In genomic region chr11:121847790-121848299, GRCm38 (mm10) we compare ENCODE assay signal across 8 mouse cellular contexts. TPM values are rescaled to one million over a fixed set of nuclear protein-coding genes. Genes with fewer than 3 reads are reported as not detected.
DNase-seq lines count a peak whose midpoint lies in the region; ATAC-seq and TF ChIP-seq lines count a peak whose summit lies in the region.

No protein-coding gene starts in this region.

- peak overlapping the region; percentile 61 for H3K9ac ChIP-seq in MEL (ENCODE audit: control insufficient read depth, low read depth, low read length, poor library complexity, severe bottlenecking)
- peak overlapping the region; percentile 66 for H3K9ac ChIP-seq in forebrain, postnatal 0 days
- H3K9ac ChIP-seq in lung, embryonic 14.5 days: peak overlapping the region; percentile 50

- H3K9me3 ChIP-seq in MEL (replicated peaks; ENCODE audit: insufficient read depth, low read length): no peaks in the 10 kb centered on the region
- H3K9me3 ChIP-seq in forebrain, postnatal 0 days (ENCODE audit: low read length): no peaks in the 10 kb centered on the region
- no peaks in the 10 kb centered on the region for H3K9me3 ChIP-seq in lung, embryonic 14.5 days (ENCODE audit: low read depth, low read length)

- TF ChIP-seq CTCF in MEL (IDR thresholded peaks at IDR 0.05 in 2 of 3, conservative IDR thresholded peaks at IDR 0.05 in 1 of 3; ENCODE audit: control insufficient read depth in 1 of 3, insufficient read depth in 1 of 3, low read depth in 2 of 3, low read length in 3 of 3, poor library complexity in 1 of 3, severe bottlenecking in 1 of 3): no peak
- no peak for TF ChIP-seq CTCF in cerebellum, adult 2 months (IDR thresholded peaks at IDR 0.05; ENCODE audit: borderline replicate concordance, insufficient read depth, low read depth, low read length)
- TF ChIP-seq CTCF in forebrain, postnatal 0 days (IDR thresholded peaks at IDR 0.05; ENCODE audit: low read depth): no peak; the same call in 1 of the 2 replicates
- TF ChIP-seq CTCF in lung, embryonic 14.5 days (IDR thresholded peaks at IDR 0.05; ENCODE audit: low read depth): no peak
- TF ChIP-seq CTCF in thymus, adult 2 months (IDR thresholded peaks at IDR 0.05; ENCODE audit: borderline replicate concordance, control insufficient read depth, extremely low read depth, insufficient read depth, low read length, poor library complexity): no peak

- no peak for TF ChIP-seq EP300 in MEL (IDR thresholded peaks at IDR 0.05; ENCODE audit: low read depth in 1 of 2, low read length in 2 of 2)

- peak; percentile 100 for ATAC-seq in forebrain, postnatal 0 days
- peak; percentile 98 for ATAC-seq in hematopoietic stem cell, adult 5-6 weeks (replicated peaks in 1 of 2; ENCODE audit: insufficient read depth in 1 of 2, low FRiP score in 2 of 2, low TSS enrichment in 1 of 2, low read depth in 1 of 2, poor library complexity in 2 of 2, severe bottlenecking in 2 of 2)
- peak; percentile 100 for ATAC-seq in lung, embryonic 14.5 days (ENCODE audit: insufficient read depth)

- TF ChIP-seq POLR2A in MEL (IDR thresholded peaks at IDR 0.05; ENCODE audit: control insufficient read depth in 1 of 2, insufficient read depth in 1 of 2, low read depth in 1 of 2, low read length in 2 of 2, poor library complexity in 1 of 2): peak; percentile 54 to 78
- TF ChIP-seq POLR2A in cerebellum, adult 2 months (IDR thresholded peaks at IDR 0.05; ENCODE audit: borderline replicate concordance, insufficient read depth, low read length): peak; percentile 46; the same call in 1 of the 2 replicates
- TF ChIP-seq POLR2A in thymus, adult 2 months (IDR thresholded peaks at IDR 0.05; ENCODE audit: control insufficient read depth, extremely low read depth, insufficient read depth, low read length, poor library complexity): no peak

- H3K4me1 ChIP-seq in MEL (ENCODE audit: control insufficient read depth in 1 of 2, insufficient read depth in 2 of 2, low read length in 2 of 2): no peaks in the 10 kb centered on the region
- H3K4me1 ChIP-seq in cerebellum, adult 2 months (ENCODE audit: control insufficient read depth, insufficient read depth, low read length): no peaks in the 10 kb centered on the region
- H3K4me1 ChIP-seq in forebrain, postnatal 0 days (ENCODE audit: insufficient read depth): no peaks in the 10 kb centered on the region
- no peaks in the 10 kb centered on the region for H3K4me1 ChIP-seq in lung, embryonic 14.5 days (ENCODE audit: insufficient read depth)
- peaks cover 3% of the 10 kb centered on the region for H3K4me1 ChIP-seq in thymus, adult 2 months (replicated peaks; ENCODE audit: control insufficient read depth, insufficient read depth, low read length)

- DNase-seq in MEL (ENCODE audit: low read depth, low spot score): peak; percentile 91
- DNase-seq in cerebellum, adult 2 months: peak; percentile 68 to 77
- peak; percentile 93 for DNase-seq in forebrain, postnatal 0 days
- peak; percentile 46 to 51 for DNase-seq in layer of hippocampus, adult 8-10 months (ENCODE audit: low spot score in 2 of 2)
- DNase-seq in lung, embryonic 14.5 days: peak; percentile 93
- DNase-seq in ovary, adult 18-20 months (ENCODE audit: low spot score): peak; percentile 75
- DNase-seq in thymus, adult 2 months: peak; percentile 78

- no peaks in the 10 kb centered on the region for H3K79me2 ChIP-seq in MEL (ENCODE audit: control insufficient read depth, insufficient read depth, low read length, poor library complexity)

- H3K36me3 ChIP-seq in MEL (ENCODE audit: control insufficient read depth in 1 of 2, insufficient read depth in 2 of 2, low read length in 2 of 2): no peaks in the 10 kb centered on the region; a peak in 1 of 4 replicates
- H3K36me3 ChIP-seq in forebrain, postnatal 0 days (ENCODE audit: insufficient read depth): no peaks in the 10 kb centered on the region
- H3K36me3 ChIP-seq in lung, embryonic 14.5 days (ENCODE audit: insufficient read depth): no peaks in the 10 kb centered on the region
- no peaks in the 10 kb centered on the region for H3K36me3 ChIP-seq in thymus, adult 2 months (ENCODE audit: control insufficient read depth, insufficient read depth, low read length)

- no peak for TF ChIP-seq RAD21 in MEL (IDR thresholded peaks at IDR 0.05; ENCODE audit: low read depth, low read length)

- 0 out of 4 replicates have a peak, but pooled peaks cover 0 to 1% of the 10 kb centered on the region in 2 experiments for H3K27me3 ChIP-seq in MEL (ENCODE audit: control insufficient read depth in 1 of 2, insufficient read depth in 2 of 2, low read length in 2 of 2)
- H3K27me3 ChIP-seq in cerebellum, adult 2 months (ENCODE audit: control insufficient read depth, insufficient read depth, low read length): no peaks in the 10 kb centered on the region
- H3K27me3 ChIP-seq in forebrain, postnatal 0 days (ENCODE audit: insufficient read depth, low read length): no peaks in the 10 kb centered on the region
- no peaks in the 10 kb centered on the region for H3K27me3 ChIP-seq in lung, embryonic 14.5 days (ENCODE audit: insufficient read depth, low read length)
- no peaks in the 10 kb centered on the region for H3K27me3 ChIP-seq in thymus, adult 2 months (ENCODE audit: control insufficient read depth, insufficient read depth, low read length)

- H3K27ac ChIP-seq in MEL (ENCODE audit: control insufficient read depth, low read depth, low read length): no peak overlapping the region
- H3K27ac ChIP-seq in cerebellum, adult 2 months (ENCODE audit: insufficient read depth, low read length): no peak overlapping the region
- H3K27ac ChIP-seq in forebrain, postnatal 0 days (ENCODE audit: low read depth, low read length): peak overlapping the region; percentile 82
- peak overlapping the region; percentile 54; the same call in 1 of the 2 replicates for H3K27ac ChIP-seq in lung, embryonic 14.5 days (ENCODE audit: low read depth)
- H3K27ac ChIP-seq in thymus, adult 2 months (ENCODE audit: control insufficient read depth, insufficient read depth, low read length): no peak overlapping the region

- peak overlapping the region; percentile 53 for H3K4me2 ChIP-seq in forebrain, postnatal 0 days (ENCODE audit: low read depth)
- peak overlapping the region; percentile 61 for H3K4me2 ChIP-seq in lung, embryonic 14.5 days

- H3K4me3 ChIP-seq in MEL (ENCODE audit: control insufficient read depth in 1 of 2, insufficient read depth in 1 of 2, low read depth in 2 of 2, low read length in 2 of 2): peak overlapping the region; percentile 61 to 80
- H3K4me3 ChIP-seq in cerebellum, adult 2 months (replicated peaks; ENCODE audit: insufficient read depth, low read depth, low read length): peak overlapping the region; percentile 46
- peak overlapping the region; percentile 46 for H3K4me3 ChIP-seq in forebrain, postnatal 0 days (ENCODE audit: low read depth, low read length)
- peak overlapping the region; percentile 32 for H3K4me3 ChIP-seq in lung, embryonic 14.5 days (ENCODE audit: low read depth, low read length)
- H3K4me3 ChIP-seq in thymus, adult 2 months (ENCODE audit: control insufficient read depth, insufficient read depth, low read length): peak overlapping the region; percentile 61

- under 1% methylated on average over 11 of the region's 11 CpGs for WGBS in cerebellum, adult 2 months
- under 1% methylated on average over 11 of the region's 11 CpGs for WGBS in forebrain, postnatal 0 days
- 2% methylated on average over 11 of the region's 11 CpGs for WGBS in lung, embryonic 14.5 days
- WGBS in thymus, adult 2 months: 5% methylated on average over 11 of the region's 11 CpGs

TF ChIP-seq in MEL, 35 proteins besides CTCF, POLR2A, EP300 and RAD21 (continues in another document):
- TF ChIP-seq TAL1 (IDR thresholded peaks at IDR 0.05; ENCODE audit: low read length) (no peak), ZNF384 (IDR thresholded peaks at IDR 0.05; ENCODE audit: low read depth, low read length) (no peak), GATA1 (IDR thresholded peaks at IDR 0.05; ENCODE audit: low read depth, low read length) (no peak), CHD1 (IDR thresholded peaks at IDR 0.05; ENCODE audit: low read depth, low read length) (no peak), SMC3 (IDR thresholded peaks at IDR 0.05; ENCODE audit: low read depth, low read length) (no peak), TCF12 (IDR thresholded peaks at IDR 0.05; ENCODE audit: low read depth, low read length) (0 out of 2 replicates have a peak, but pooled peaks have one; percentile 10), ZKSCAN1 (IDR thresholded peaks at IDR 0.05; ENCODE audit: low read depth, low read length) (no peak), KAT2A (conservative IDR thresholded peaks at IDR 0.05; ENCODE audit: low read depth, low read length) (no peak), NELFE (IDR thresholded peaks at IDR 0.05; ENCODE audit: low read depth, low read length) (peak; percentile 73), SIN3A (IDR thresholded peaks at IDR 0.05; ENCODE audit: low read length) (no peak; the same call in 1 of the 2 replicates), HCFC1 (IDR thresholded peaks at IDR 0.05; ENCODE audit: low read depth, low read length) (no peak), MYB (IDR thresholded peaks at IDR 0.05; ENCODE audit: low read depth, low read length) (no peak), ETS1 (IDR thresholded peaks at IDR 0.05; ENCODE audit: low read depth, low read length) (no peak), POLR2AphosphoS5 (IDR thresholded peaks at IDR 0.05; ENCODE audit: borderline replicate concordance, low read depth, low read length) (no peak), CHD2 (IDR thresholded peaks at IDR 0.05; ENCODE audit: low read length) (no peak), GABPA (IDR thresholded peaks at IDR 0.05; ENCODE audit: low read depth, low read length) (no peak), TBP (IDR thresholded peaks at IDR 0.05; ENCODE audit: low read depth, low read length) (peak; percentile 78), MAX (IDR thresholded peaks at IDR 0.05; ENCODE audit: low read length) (no peak), JUND (IDR thresholded peaks at IDR 0.05; ENCODE audit: low read depth, low read length) (no peak), ZC3H11A (IDR thresholded peaks at IDR 0.05; ENCODE audit: low read depth, low read length) (no peak), MEF2A (IDR thresholded peaks at IDR 0.05; ENCODE audit: extremely low read depth, insufficient replicate concordance, low read depth, low read length, poor library complexity, severe bottlenecking) (no peak)

RNA-seq across cellular contexts. Expression of gene Ptchd3, which starts 17.8 kb away (rescaled TPM):
- total RNA-seq in MEL (2012; rRNA removed): not detected in 2 replicates
- polyA plus RNA-seq in MEL (2012; ENCODE audit: insufficient read depth in 1 of 2, insufficient read length in 2 of 2, low read depth in 1 of 2, low replicate concordance in 2 of 2, missing spikeins in 1 of 2): not detected
- polyA plus RNA-seq in cerebellum, adult 2 months (2012; rRNA removed): not detected in 2 replicates
- not detected in 2 replicates for total RNA-seq in forebrain, postnatal 0 days (2014; rRNA removed)
- polyA plus RNA-seq in forebrain, postnatal 0 days (2015; fragmentation: Nextera tagmentation; extraction: Ambion mirVana): not detected in 2 replicates
- total RNA-seq in hematopoietic stem cell, adult 5-6 weeks (2017): not detected in 2 replicates
- not detected for total RNA-seq in layer of hippocampus, adult 8-10 months (2022)
- not detected in 2 replicates for polyA plus RNA-seq in lung, embryonic 14.5 days (2014; fragmentation: Nextera tagmentation; extraction: Ambion mirVana)
- polyA plus RNA-seq in thymus, adult 2 months (2012; rRNA removed): 0.04 TPM in 1 of 2 replicates, not detected in the other

Comparison
In these comparisons a context has a peak if more than half of its experiments do, and no peak if none do; other contexts are left out.
1. H3K27ac ChIP-seq: peak in forebrain, postnatal 0 days (single experiment) and lung, embryonic 14.5 days (single experiment); none in MEL (single experiment), cerebellum, adult 2 months (single experiment) and thymus, adult 2 months (single experiment).
2. Peak in every context shown above with its lines, with median percentiles within 50 percentile points of each other: DNase-seq, H3K4me3 ChIP-seq, H3K9ac ChIP-seq and ATAC-seq.